Mouse (Mus musculus) layer of hippocampus, adult 9-11 months (tissue): ENCODE measurements around the gene Ap2a2.
"Not testable (repeated sequence)": the region's sequence is repeated elsewhere in the genome, so short reads cannot be mapped to it uniquely, and the experiment has no call there.

Experiments used
- DNase-seq: peaks from one replicate; pipeline ENCODE4 v3.0.0; 2022

Gene Ap2a2

DNA sequence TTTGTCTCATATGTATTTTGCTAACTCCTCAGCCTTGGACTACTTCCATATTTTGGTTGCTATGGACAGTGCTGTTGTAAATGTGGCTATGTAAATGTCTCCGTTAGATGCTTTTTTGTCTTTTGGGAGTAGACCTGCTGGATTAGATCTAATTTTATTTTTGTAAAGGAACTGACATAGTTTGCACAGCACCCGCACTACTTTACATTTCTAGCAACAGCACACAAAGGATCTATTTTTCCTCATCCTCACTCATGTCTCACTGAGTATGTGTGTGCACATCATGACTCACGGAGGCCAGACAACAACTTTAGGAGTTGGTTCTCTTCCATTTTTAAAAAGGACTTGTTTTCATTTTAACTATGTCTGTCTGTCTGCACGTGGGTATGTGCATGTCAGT is 45.7 kb downstream of the Ap2a2 start:
- no peak for DNase-seq

- DNase-seq, result no peak
Observed at GRCm38 (mm10) chr7:141609719-141610514, 47.9 kb downstream of the Ap2a2 start.

DNA sequence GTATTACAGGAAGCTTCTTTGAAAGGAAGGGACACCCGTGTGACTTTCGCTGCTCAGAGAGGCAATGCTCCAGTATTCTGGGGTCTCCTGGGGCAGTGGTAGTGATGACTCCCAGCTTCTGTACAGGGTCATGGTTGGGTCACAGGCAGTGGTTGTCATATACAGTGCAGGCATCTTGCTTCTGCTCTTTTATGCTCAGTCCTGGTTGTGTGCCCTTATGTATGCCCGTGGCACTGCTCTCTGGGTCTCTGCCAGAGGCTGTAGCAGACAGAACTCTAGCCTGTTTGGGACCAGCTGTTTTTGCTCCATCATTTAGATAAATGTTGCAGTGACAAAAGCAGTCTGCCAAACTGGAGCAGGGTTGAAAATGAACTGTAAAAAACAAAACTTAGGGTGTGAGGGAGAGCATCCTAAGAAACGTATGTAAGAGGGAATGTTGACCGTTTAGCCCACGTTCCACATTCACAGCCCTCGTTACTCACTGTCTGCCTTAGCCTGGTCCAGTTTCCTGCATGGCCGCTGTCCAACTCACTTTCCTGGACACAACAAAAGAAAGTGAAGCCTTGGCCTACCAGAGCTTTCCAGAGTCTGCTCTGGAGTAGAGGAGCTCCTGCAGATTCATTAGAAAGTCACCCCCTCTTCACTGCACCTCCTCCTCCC is 49.9 kb downstream of the Ap2a2 start:
- peak; percentile 30 for DNase-seq

DNA sequence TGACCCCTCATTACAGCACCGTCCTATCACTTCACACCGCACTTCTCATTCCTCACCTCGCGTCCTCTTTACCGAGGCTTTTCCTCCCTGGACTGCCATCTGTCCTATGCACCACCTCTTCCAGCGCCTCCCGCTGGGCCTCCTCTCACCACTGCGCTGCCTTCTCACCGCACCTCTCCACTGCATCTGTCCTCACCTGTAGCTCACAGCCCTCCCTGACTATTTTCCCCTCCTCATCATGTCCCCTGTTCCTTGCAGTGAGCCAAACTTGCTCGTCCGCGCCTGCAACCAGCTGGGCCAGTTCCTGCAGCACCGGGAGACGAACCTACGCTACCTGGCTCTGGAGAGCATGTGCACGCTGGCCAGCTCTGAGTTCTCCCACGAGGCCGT is 50.4 kb downstream of the Ap2a2 start:
- DNase-seq, result no peak

- no peak for DNase-seq
Observed at GRCm38 (mm10) chr7:141612791-141613190, 50.8 kb downstream of the Ap2a2 start.

DNA sequence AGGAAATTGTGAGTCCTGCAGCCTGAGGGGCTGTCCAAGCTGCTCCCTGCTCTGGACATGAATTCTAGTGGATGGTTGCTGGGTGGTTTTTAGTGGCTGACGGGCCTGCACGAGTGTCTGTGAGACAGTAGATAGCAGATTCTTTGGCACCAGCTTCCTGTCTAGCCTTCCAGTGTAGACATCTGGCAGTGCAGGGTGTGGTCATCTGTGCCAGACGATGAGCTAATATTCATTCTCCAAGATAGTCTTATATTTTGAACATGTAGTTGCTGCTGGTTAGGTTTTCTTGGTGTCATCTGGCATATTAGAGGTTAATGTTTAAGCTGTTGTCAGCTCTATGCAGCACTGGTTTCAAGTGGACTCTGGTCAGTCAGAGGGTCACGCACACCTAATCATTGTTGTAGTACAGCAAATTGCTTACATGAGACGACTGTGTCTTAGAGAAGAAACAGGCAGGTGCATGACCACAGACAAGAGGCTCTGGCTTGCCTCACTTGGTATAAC is 52.4 kb downstream of the Ap2a2 start:
- DNase-seq, result no peak

- DNase-seq, result no peak
Observed at GRCm38 (mm10) chr7:141624214-141624613, 62.2 kb downstream of the Ap2a2 start.

- no peak for DNase-seq
Observed at GRCm38 (mm10) chr7:141625120-141625810, 63.3 kb downstream of the Ap2a2 start.

- no peak for DNase-seq
Observed at GRCm38 (mm10) chr7:141628018-141628417, 66.0 kb downstream of the Ap2a2 start.

DNA sequence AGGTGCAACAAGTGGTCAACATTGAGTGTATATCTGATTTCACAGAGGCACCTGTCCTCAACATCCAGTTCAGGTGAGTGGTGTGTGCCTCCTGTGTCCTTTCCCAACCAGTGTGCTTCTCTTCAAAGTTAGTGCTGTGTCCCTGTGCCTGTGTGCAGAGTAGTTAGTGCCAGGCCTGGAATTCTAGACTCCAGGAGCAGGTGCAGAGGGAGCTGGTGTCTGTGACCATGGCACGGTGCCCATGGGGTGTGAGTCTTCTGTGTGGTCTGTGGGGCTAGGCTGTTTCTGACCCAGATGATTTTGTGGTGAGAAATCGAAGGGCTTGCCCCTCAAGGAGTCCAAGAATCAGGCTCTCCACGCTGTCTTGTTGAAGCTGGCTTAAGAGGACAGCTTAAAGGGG is 67.3 kb downstream of the Ap2a2 start:
- no peak for DNase-seq

DNA sequence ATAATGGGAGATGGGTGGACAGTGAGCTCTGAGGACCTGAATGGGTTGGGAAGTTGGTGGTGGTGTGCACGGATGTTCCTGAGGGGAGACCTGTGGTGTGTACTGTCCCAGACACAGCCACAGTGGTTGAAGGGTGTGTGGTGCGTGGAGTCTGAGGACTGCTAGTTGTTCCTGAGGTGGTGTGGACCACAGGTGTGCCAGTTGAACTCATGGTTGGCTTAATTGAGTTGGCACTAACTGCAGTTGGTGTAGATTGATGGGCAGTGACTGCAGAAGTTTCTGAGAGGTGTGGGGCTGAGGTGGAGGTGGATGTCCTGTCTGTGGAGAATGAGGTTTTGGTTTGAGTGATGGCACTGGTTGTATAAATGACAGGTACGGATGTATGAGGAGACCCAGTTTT is 76.1 kb downstream of the Ap2a2 start:
- DNase-seq, result not testable (repeated sequence)

GRCm38 (mm10) chr7:141638513-141639334 is 76.8 kb downstream of the Ap2a2 start:
- not testable (repeated sequence) for DNase-seq

DNA sequence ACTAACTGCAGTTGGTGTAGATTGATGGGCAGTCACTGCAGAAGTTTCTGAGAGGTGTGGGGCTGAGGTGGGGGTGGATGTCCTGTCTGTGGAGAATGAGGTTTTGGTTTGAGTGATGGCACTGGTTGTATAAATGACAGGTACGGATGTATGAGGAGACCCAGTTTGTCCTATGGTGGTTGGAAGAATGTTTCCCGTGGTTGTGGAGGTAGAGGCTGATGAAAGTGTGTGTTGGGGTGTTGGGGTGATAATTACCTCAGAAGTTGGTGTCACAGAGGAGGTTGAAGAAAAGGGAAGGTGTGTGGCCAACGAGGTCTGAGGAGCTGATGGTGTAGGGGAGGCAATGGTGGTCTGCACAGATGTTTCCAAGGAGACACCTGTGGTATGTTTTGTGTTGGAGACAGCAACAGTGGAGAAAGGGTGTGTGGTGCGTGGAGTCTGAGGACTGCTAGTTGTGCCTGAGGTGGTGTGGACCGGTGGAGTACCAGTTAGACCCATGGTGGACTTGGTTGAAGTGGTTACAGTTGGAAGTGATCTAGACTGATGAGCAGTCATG is 77.4 kb downstream of the Ap2a2 start:
- DNase-seq, result not testable (repeated sequence)

DNA sequence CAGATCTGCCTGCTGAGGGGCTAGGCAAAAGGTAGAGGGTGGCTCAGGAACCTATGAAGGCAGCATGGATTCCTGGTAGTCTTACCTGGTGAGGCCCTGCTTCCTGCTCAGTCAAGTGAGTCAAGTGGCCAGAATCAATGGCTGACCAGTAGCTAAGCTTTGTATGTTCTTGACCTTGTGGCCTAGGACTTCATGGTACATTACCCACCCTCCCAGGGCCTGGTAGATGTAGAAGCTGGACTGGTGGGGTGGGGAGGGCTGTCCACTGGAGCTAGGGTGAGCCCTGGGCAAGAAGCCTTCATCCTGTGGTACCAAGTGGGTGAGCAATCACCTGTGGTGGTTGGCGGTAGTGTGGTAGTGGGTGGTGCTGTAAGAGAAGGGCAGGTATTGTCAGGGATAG is 80.4 kb downstream of the Ap2a2 start:
- no peak for DNase-seq

- DNase-seq, result no peak
Observed at GRCm38 (mm10) chr7:141643160-141643559, 81.2 kb downstream of the Ap2a2 start.

DNA sequence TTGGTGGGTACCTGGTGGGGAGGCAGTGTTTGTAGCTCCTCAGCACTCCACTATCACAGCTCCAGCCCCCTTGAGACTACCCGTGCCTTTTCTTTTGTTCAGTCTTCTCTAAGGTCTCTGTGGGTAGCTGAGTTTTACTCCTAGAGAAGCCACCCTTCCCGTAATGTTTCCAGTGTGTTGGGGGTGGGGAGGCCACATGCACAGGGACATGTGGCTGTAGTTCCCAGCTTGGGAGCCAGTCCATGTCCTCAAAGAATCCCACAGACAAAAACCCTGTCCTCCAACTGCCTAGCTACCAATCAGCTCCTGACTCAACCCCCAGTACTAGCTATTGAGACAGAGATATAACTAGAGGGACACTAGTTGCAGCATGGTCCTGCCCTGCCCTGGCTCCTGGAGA is 85.1 kb downstream of the Ap2a2 start:
- no peak for DNase-seq

DNA sequence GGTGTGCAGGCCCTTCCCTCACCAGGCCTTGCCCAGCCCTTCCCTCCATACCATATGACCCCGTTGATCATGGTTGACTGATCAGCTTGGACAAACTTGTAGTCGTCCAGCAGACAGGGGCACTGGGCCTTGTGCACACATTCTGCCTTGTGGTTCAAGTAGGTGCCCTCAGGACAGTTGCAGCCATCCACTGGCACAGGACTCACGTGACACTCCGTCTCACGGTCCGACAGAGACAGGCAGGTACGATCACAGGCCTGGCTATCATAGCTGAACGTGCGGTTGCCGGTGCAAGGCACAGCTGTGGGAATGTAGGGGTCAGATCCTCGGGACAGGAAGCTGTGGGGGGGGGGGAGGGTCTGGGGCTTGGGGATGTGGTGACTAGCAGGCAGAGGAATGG is 85.8 kb downstream of the Ap2a2 start:
- no peak for DNase-seq

DNA sequence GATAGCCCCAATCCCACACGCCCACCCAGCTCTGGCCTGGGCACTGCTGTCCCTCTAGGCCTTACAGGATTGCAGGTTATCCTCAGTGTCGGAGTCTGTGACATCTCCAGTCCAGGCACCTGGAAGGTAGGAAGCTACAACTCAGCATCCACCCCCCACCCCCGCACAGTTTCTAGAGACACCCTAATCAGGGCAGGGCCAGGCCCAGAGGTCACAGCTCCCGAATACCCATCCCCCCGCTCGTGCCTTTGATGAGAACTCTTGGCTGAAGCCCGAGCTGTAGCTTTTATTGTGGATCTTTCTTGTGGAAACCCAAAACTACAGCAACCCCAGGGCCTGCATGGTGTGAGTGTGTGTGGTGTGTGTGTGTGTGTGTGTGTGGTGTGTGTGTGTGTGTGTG is 90.2 kb downstream of the Ap2a2 start:
- no peak for DNase-seq

- DNase-seq, result no peak
Observed at GRCm38 (mm10) chr7:141660346-141660745, 98.4 kb downstream of the Ap2a2 start.

DNA sequence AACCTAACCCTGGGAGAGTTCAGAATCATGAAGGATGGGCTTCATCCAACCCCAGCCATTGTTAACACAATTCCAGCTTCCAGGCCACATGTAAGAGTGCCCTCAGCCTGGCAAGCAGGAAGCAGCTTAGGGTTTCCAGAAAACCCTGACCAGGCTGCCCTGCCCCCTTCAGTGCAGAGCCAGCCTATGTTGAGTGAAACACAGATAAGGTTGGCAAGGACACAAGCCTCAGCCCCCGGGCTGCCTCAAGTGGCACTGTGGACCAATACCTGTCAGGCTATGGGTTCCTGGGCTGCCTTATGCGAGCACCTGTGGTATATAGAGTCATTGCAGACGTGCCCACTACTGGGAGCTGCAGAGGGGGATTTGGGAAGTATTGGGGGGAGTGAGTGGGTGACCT is 99.5 kb downstream of the Ap2a2 start:
- no peak for DNase-seq

DNA sequence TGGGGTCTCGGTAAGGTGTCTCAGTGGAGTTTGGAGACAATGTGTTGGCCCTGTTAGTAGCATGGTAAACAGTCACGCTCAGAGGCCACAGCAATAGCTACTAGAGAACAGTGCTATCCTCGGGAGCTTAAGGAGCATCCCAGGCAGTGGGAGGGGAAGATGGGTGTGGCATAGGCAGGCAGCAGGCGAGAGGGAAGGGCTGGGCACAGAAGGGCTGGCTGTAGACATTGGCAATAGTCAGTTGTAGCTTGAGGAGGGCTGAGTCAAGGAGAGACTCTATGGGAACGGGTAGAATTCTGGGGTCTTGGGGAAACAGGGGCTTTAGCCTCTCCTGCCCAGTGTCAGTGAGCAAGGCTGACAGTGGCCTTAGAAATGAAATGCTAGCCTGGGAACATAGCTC is 100.2 kb downstream of the Ap2a2 start:
- no peak for DNase-seq

DNA sequence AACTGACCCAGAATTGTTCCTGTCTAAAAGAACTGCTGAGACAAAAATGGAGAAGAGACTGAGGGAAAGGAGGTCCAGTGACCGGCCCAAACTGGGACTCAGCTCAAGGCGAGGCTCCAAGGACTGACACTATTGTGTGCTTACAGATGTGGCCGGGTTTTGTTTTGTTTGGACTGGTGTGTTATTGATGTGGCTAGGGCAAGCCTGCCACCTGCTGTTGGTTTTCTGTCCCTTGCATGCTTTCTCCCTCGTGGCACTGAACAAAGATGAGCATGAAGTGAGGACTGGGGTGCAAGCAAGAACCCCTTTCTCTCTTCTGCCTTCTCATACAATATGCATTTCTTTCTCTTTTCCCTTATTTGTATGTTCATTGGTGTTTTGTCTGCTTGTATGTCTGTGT is 104.2 kb downstream of the Ap2a2 start:
- DNase-seq, result peak; percentile 44

GRCm38 (mm10) chr7:141669097-141669496 is 107.1 kb downstream of the Ap2a2 start:
- DNase-seq, result not testable (repeated sequence)
